Mouse (Mus musculus): ENCODE measurements around the gene Cts8. TPM values are rescaled to one million over a fixed set of nuclear protein-coding genes. Genes with fewer than 3 reads are reported as not detected.

Cts8 gene
- polyA plus RNA-seq (2014; fragmentation: Nextera tagmentation; extraction: Ambion mirVana), result not detected in 2 replicates

- Histone ChIP-seq H3K9ac (ENCODE audit: low read length) (no peak within 1 kb of the TSS), H3K9me3 (ENCODE audit: control insufficient read depth, low read length) (no peaks in the 10 kb centered on the region; the same call in 1 of the 2 replicates), H3K27me3 (ENCODE audit: control insufficient read depth, insufficient read depth, low read length) (no peaks in the 10 kb centered on the region), H3K36me3 (ENCODE audit: control insufficient read depth, insufficient read depth, low read length) (no peaks in the 10 kb centered on the region), H3K4me2 (ENCODE audit: low read depth, severe bottlenecking) (no peak within 1 kb of the TSS), H3K4me1 (ENCODE audit: control insufficient read depth, insufficient read depth, low read length) (no peaks in the 10 kb centered on the region), H3K27ac (replicated peaks; ENCODE audit: low read depth, low read length) (no peak within 1 kb of the TSS), H3K4me3 (ENCODE audit: low read depth, low read length) (no peak within 1 kb of the TSS)
- no peak for ATAC-seq (ENCODE audit: insufficient number of reproducible peaks, low FRiP score, low TSS enrichment, low read depth)
- WGBS, result 88% methylated on average over 2 of the region's 2 CpGs
- no peak for DNase-seq (ENCODE audit: low spot score)
Measured at GRCm38 (mm10) chr13:61255258-61255657, at the start of gene Cts8. TSS of gene Cts8 (minus strand) at chr13:61255358.

DNA sequence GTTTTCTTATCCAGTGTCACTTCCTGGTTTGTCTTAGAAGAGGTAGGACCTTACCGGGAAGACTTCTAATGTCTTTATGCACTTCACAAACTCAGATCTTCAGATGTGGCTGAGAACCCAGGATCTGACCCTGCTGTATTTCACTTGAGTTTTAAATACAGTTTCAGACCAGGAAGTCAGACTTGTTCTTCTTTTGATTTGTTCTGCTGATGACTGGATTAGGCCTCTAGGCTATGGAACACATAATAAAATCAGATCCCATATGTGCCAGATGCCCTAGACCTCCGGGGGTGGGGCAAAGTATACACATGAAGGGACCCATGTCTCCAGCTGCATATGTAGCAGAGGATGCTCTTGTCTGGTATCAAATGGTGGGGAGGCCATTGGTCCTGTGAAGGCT, 33.6 kb upstream of the Cts8 start, which contains the start of gene Gm49398:
Gene Gm49398, minus strand, starts transcription at position 101 of the 400 bp plus-strand sequence.
- ATAC-seq (ENCODE audit: insufficient number of reproducible peaks, low FRiP score, low TSS enrichment, low read depth) (no peak), DNase-seq (ENCODE audit: low spot score) (no peak)
- no peak within 1 kb of the TSS for H3K4me3 ChIP-seq (ENCODE audit: low read depth, low read length)
- no peaks in the 10 kb centered on the region for H3K4me1 ChIP-seq (ENCODE audit: control insufficient read depth, insufficient read depth, low read length)
- no peaks in the 10 kb centered on the region for H3K27me3 ChIP-seq (ENCODE audit: control insufficient read depth, insufficient read depth, low read length)
- no peaks in the 10 kb centered on the region for H3K36me3 ChIP-seq (ENCODE audit: control insufficient read depth, insufficient read depth, low read length)
- no peak within 1 kb of the TSS for H3K27ac ChIP-seq (replicated peaks; ENCODE audit: low read depth, low read length)
- H3K9me3 ChIP-seq (ENCODE audit: control insufficient read depth, low read length), result no peaks in the 10 kb centered on the region; the same call in 1 of the 2 replicates
- WGBS, result 88% methylated on average over 2 of the region's 2 CpGs
- no peak within 1 kb of the TSS for H3K9ac ChIP-seq (ENCODE audit: low read length)
- no peak within 1 kb of the TSS for H3K4me2 ChIP-seq (ENCODE audit: low read depth, severe bottlenecking)

DNA sequence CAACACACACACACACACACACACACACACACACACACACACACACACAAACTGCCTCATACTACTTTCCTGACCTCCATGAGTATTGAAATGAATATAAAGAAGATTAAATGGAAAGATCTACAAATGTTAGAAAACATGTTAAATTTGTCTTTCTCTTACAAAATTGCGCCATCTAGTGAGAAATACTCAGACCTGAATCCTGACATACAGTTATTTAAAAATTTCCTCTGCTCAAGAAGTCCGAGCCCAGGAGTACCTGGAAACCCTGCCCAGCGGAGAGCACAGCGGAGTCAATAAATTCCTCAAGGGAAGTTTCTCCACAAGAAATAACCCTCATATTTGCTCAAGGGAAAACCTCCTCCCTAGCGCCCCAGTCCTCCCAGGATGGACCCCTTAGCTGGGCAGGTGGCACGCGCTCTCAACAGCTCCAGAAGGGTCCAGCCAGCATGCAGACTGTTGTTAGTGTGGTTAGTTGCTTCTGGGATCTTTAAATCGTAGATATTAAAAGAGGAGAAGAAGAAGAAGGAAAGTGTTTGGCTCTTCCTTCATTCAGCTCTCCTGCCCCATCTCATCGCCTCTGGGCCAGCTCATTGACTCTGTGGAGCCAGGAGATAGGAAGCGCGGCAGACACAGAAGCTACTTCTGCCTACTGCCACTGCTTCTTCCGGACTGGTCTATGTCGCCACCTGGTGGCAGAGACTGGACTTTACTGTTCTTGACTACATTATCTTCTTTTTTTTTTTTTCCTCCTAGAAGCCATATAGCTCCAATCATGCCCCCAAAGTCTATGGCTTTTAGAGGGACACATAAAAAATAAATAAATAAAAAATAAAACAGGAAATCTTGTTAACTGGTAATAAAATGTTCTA, 13.8 kb downstream of the Cts8 start:
- H3K27ac ChIP-seq (replicated peaks; ENCODE audit: low read depth, low read length), result no peak overlapping the region
- H3K4me3 ChIP-seq (ENCODE audit: low read depth, low read length), result no peak overlapping the region
- WGBS, result 60% methylated on average over 13 of the region's 13 CpGs
- H3K9me3 ChIP-seq (ENCODE audit: control insufficient read depth, low read length), result no peaks in the 10 kb centered on the region; the same call in 1 of the 2 replicates
- no peak overlapping the region for H3K4me2 ChIP-seq (ENCODE audit: low read depth, severe bottlenecking)
- peak; percentile 66 for DNase-seq (ENCODE audit: low spot score)
- H3K27me3 ChIP-seq (ENCODE audit: control insufficient read depth, insufficient read depth, low read length), result no peaks in the 10 kb centered on the region
- no peaks in the 10 kb centered on the region for H3K36me3 ChIP-seq (ENCODE audit: control insufficient read depth, insufficient read depth, low read length)
- H3K9ac ChIP-seq (ENCODE audit: low read length), result no peak overlapping the region
- no peaks in the 10 kb centered on the region for H3K4me1 ChIP-seq (ENCODE audit: control insufficient read depth, insufficient read depth, low read length)
- no peak for ATAC-seq (ENCODE audit: insufficient number of reproducible peaks, low FRiP score, low TSS enrichment, low read depth)

- Histone ChIP-seq H3K9me3 (ENCODE audit: control insufficient read depth, low read length) (peaks cover 2% of the 10 kb centered on the region; the same call in 1 of the 2 replicates), H3K9ac (ENCODE audit: low read length) (no peak within 1 kb of the TSS), H3K4me3 (ENCODE audit: low read depth, low read length) (no peak within 1 kb of the TSS), H3K4me2 (ENCODE audit: low read depth, severe bottlenecking) (no peak within 1 kb of the TSS), H3K27me3 (ENCODE audit: control insufficient read depth, insufficient read depth, low read length) (no peaks in the 10 kb centered on the region), H3K27ac (replicated peaks; ENCODE audit: low read depth, low read length) (no peak within 1 kb of the TSS), H3K4me1 (ENCODE audit: control insufficient read depth, insufficient read depth, low read length) (no peaks in the 10 kb centered on the region), H3K36me3 (ENCODE audit: control insufficient read depth, insufficient read depth, low read length) (no peaks in the 10 kb centered on the region)
- ATAC-seq (ENCODE audit: insufficient number of reproducible peaks, low FRiP score, low TSS enrichment, low read depth) (no peak), DNase-seq (ENCODE audit: low spot score) (no peak)
- 94% methylated on average over 3 of the region's 3 CpGs for WGBS
Measured at GRCm38 (mm10) chr13:61203310-61203709, 51.8 kb downstream of the Cts8 start, which contains the start of gene Cts6. TSS of gene Cts6 (minus strand) at chr13:61203410.

Other genes with a start within 250 kb of the Cts8 start
- not detected in 2 replicates for gene Ctsj, start 249.4 kb downstream of the Cts8 start, polyA plus RNA-seq (2014; fragmentation: Nextera tagmentation; extraction: Ambion mirVana)
- not detected in 2 replicates for gene Ctsq, start 214.7 kb downstream of the Cts8 start, polyA plus RNA-seq (2014; fragmentation: Nextera tagmentation; extraction: Ambion mirVana)
- gene Ctsr, start 91.1 kb downstream of the Cts8 start, polyA plus RNA-seq (2014; fragmentation: Nextera tagmentation; extraction: Ambion mirVana), result not detected in 2 replicates
- not detected in 2 replicates for gene Cts6, start 51.9 kb downstream of the Cts8 start, polyA plus RNA-seq (2014; fragmentation: Nextera tagmentation; extraction: Ambion mirVana)
- not detected in 2 replicates for gene Gm49398, start 33.5 kb upstream of the Cts8 start, polyA plus RNA-seq (2014; fragmentation: Nextera tagmentation; extraction: Ambion mirVana)
- gene Cts7, start 102.8 kb upstream of the Cts8 start, polyA plus RNA-seq (2014; fragmentation: Nextera tagmentation; extraction: Ambion mirVana), result not detected in 2 replicates